Mouse (Mus musculus) left cerebral cortex, adult 8-10 months (tissue): ENCODE data around the gene Vmn1r24. TPM values are rescaled to one million over a fixed set of nuclear protein-coding genes. Genes with fewer than 3 reads are reported as not detected.
"Not testable (repeated sequence)": the region's sequence is repeated elsewhere in the genome, so short reads cannot be mapped to it uniquely, and the experiment has no call there.

ENCODE experiments used
- DNase-seq, 2 experiments: peaks; one replicate each; pipeline ENCODE4 v3.0.0; 2022; ENCODE audit warnings: low spot score in 2 of 2
- total RNA-seq, 4 experiments: library from RNA; stranded (reverse); gene quantifications; 2 replicates each; pipeline ENCODE4 v1.2.4; 2022

The Vmn1r24 gene
- total RNA-seq: not detected

DNA sequence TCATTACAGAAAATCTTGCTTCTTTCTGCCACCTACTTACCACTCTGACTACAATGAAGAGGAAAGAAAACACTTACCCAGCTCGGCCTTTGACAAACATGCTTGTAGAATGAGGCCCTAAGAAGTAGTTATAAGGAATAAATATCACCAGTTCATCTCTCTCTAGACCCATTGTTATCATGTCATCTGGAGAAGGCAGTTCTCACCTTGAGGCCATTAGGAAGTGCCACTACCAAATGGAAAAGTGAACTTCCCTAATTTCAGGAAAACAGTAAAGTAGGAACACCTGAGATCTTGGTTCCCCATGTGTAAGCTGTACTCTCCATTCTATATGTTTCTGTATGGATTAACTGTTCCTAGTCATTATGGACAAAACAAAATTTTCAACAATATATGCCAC, at the start of gene Vmn1r24:
Vmn1r24 (minus strand) TSS at position 101 of the 400 bp plus-strand sequence.
- not testable (repeated sequence) for DNase-seq

DNA sequence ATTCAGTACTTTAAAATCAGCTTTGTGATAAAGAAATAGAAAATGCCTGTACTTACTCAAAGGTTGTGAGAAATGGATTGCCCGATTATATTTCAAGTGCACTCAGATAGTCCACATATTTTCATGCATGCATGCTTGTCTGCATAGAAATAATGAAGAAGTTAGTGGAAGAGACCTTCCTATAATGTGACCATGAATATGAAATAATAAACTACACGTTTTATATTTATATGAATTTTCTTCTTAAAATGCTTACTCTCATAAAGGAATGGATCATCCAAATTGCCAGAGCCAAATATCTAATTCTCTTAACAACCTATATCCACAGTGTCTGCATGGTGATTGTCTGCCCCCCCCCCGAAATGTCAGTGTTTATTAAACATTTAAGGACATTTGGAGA, 19.4 kb upstream of the Vmn1r24 start, which contains the start of gene Vmn1r25:
Vmn1r25 (minus strand) TSS at position 101 of the 400 bp plus-strand sequence.
- no peak for DNase-seq

DNA sequence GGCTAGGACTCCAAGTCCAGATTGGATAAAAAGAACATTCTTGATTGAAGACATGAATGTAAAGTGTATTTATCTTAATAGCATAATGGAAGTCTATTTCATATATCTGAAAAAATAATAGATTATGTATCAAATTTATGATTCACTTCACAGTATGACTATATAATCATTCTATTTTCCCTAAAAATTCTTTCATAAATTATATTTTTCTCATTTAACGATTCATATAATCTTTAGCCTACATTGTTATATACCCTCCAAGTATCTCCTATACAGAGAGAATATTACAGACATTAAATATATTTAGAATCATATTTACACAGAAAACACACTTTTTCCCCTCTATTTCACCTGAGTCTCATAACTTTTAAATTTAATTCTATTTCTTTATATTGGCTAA, 34.6 kb downstream of the Vmn1r24 start, which contains the start of gene Vmn1r23:
Vmn1r23 (minus strand) TSS at position 101 of the 400 bp plus-strand sequence.
- DNase-seq: no peak

DNA sequence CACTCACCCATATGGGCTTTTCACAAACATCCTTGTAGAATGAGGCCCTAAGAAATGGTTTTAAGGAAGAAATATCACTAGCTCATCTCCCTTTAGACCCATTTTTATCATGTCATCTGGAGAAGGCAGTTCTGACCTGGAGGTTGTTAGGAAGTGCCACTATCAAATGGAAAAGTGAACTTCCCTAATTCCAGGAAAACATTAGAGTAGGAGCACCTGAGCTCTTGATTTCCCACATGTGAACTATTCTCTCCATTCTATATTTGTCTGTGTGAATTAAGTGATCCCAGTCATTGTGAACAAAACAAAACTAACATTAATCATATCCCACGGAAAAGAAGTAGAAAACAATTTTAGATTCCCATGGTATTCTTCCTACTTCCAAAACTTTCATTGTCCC, 53.4 kb downstream of the Vmn1r24 start, which contains the start of gene Vmn1r22:
Vmn1r22 (minus strand) TSS at position 101 of the 400 bp plus-strand sequence.
- no peak for DNase-seq

Other genes starting within 250 kb of the Vmn1r24 start
- 100 to 1,000 TPM; 109 to 124 (median 114) TPM for gene Vopp1, start 136.3 kb downstream of the Vmn1r24 start, total RNA-seq
- gene Vmn1r21, start 111.2 kb downstream of the Vmn1r24 start, total RNA-seq: not detected
- not detected for gene Vmn1r22, start 53.5 kb downstream of the Vmn1r24 start, total RNA-seq
- not detected for gene Vmn1r23, start 34.7 kb downstream of the Vmn1r24 start, total RNA-seq
- gene Vmn1r25, start 19.3 kb upstream of the Vmn1r24 start, total RNA-seq: not detected
- not detected for gene Vmn1r26, start 53.7 kb upstream of the Vmn1r24 start, total RNA-seq